Mouse (Mus musculus): ENCODE results near the gene Zfp592.

DNA sequence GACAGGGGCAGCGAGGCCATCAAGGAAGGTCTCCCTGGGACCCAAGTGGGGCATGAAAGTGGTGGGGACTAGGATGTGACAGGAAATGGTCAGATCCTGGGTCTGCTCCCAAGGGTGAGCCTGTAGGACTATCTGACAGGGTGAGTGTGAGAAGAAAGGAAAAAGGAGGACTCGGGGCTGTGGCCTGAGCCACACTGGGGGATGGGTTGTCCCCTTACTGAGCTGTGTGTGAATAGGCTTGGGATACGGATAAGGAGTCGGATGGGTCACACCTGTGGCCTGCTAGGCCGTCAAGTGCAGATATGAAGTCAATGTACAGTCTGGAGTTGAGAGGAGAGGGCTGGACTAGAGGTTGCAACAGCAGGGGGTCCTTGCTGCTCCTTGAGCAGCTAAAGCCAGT, 82.3 kb downstream of the Zfp592 start:
- TF ChIP-seq CTCF (IDR thresholded peaks at IDR 0.05; ENCODE audit: extremely low read depth, insufficient read length, insufficient replicate concordance, low read depth, low read length): no peak
- TF ChIP-seq POLR2A (IDR thresholded peaks at IDR 0.05; ENCODE audit: low read depth, low read length): no peak

Data from small intestine, adult 2 months (tissue).